In genomic region chr1:60097277-60098023, GRCm38 (mm10) we compare ENCODE assay signal across 8 mouse cellular contexts. TPM values are rescaled to one million over a fixed set of nuclear protein-coding genes. Genes with fewer than 3 reads are reported as not detected.
DNase-seq lines count a peak whose midpoint lies in the region; ATAC-seq lines count a peak whose summit lies in the region.

No protein-coding gene starts in this region.

- WGBS in hindbrain, embryonic 16.5 days: under 1% methylated on average over 25 of the region's 25 CpGs

- H3K27ac ChIP-seq in hindbrain, embryonic 16.5 days (ENCODE audit: low read depth, low read length): peak overlapping the region; percentile 98

- no peaks in the 10 kb centered on the region for H3K27me3 ChIP-seq in hindbrain, embryonic 16.5 days (replicated peaks; ENCODE audit: control insufficient read depth, insufficient read depth, low read length)

- peaks cover 3% of the 10 kb centered on the region; the same call in 1 of the 2 replicates for H3K36me3 ChIP-seq in hindbrain, embryonic 16.5 days (ENCODE audit: control insufficient read depth, insufficient read depth, low read length)

- DNase-seq in R1 (ENCODE audit: low read depth, low spot score): peak; percentile 94
- peak; percentile 78 for DNase-seq in cerebellum, adult 9-11 months
- DNase-seq in frontal cortex, postnatal 14 days (ENCODE audit: low spot score in 2 of 2): peak; percentile 56 to 61
- DNase-seq in left cerebral cortex, adult 18-20 months (ENCODE audit: low spot score in 2 of 2): peak; percentile 54 to 63
- DNase-seq in lung, postnatal 4 days: peak; percentile 64 to 69
- peak; percentile 79 for DNase-seq in right cerebral cortex, adult 18-20 months
- peak; percentile 60 for DNase-seq in urinary bladder, postnatal 14 days (ENCODE audit: low spot score)

- H3K4me2 ChIP-seq in hindbrain, embryonic 16.5 days (ENCODE audit: low read length): peak overlapping the region; percentile 74

- H3K4me3 ChIP-seq in hindbrain, embryonic 16.5 days (ENCODE audit: low read length): peak overlapping the region; percentile 99

- ATAC-seq in hindbrain, embryonic 16.5 days: peak; percentile 94

- no peaks in the 10 kb centered on the region for H3K9me3 ChIP-seq in hindbrain, embryonic 16.5 days (ENCODE audit: control insufficient read depth, low read length)

- H3K4me1 ChIP-seq in hindbrain, embryonic 16.5 days (ENCODE audit: control insufficient read depth, insufficient read depth, low read depth, low read length): peaks cover 14% of the 10 kb centered on the region

- peak overlapping the region; percentile 99 for H3K9ac ChIP-seq in hindbrain, embryonic 16.5 days (ENCODE audit: low read depth, low read length)

RNA-seq across cellular contexts. Expression of gene Carf, which starts 0.6 kb away (rescaled TPM):
- polyA plus RNA-seq in hindbrain, embryonic 16.5 days (2015; fragmentation: Nextera tagmentation; extraction: Ambion mirVana): 6.8 and 8.9 TPM in 2 replicates
- 10 to 100 TPM; 23.6 to 24.0 TPM for total RNA-seq in left cerebral cortex, adult 18-20 months (2021)

RNA-seq across cellular contexts. Expression of gene Wdr12, which starts 1.0 kb away (rescaled TPM):
- 48.9 and 53.7 TPM in 2 replicates for polyA plus RNA-seq in hindbrain, embryonic 16.5 days (2015; fragmentation: Nextera tagmentation; extraction: Ambion mirVana)
- total RNA-seq in left cerebral cortex, adult 18-20 months (2021): 10 to 100 TPM; 32.1 to 32.8 TPM

RNA-seq across cellular contexts. Expression of gene Ica1l, which starts 54.5 kb away (rescaled TPM):
- polyA plus RNA-seq in hindbrain, embryonic 16.5 days (2015; fragmentation: Nextera tagmentation; extraction: Ambion mirVana): 42.1 and 45.1 TPM in 2 replicates
- 10 to 100 TPM; 37.9 to 40.2 TPM for total RNA-seq in left cerebral cortex, adult 18-20 months (2021)

Comparison
In these comparisons a context has a peak if more than half of its experiments do, and no peak if none do; other contexts are left out.
1. Peak in every context shown above with its lines: DNase-seq, ATAC-seq, H3K4me3 ChIP-seq and H3K27ac ChIP-seq.